Mouse (Mus musculus) kidney, adult 8-10 months (tissue): ENCODE data around the gene Naa15.
"Not testable (repeated sequence)": the region's sequence is repeated elsewhere in the genome, so short reads cannot be mapped to it uniquely, and the experiment has no call there.

Experiments
- DNase-seq, 2 experiments: peaks; one replicate each; pipeline ENCODE4 v3.0.0; 2022

The Naa15 gene

GRCm38 (mm10) chr3:51415098-51416072 lies at the start of gene Naa15:
TSS of gene Naa15 (plus strand) at chr3:51415148.
- DNase-seq = peak; percentile 94 to 95

- DNase-seq = no peak
These were observed 49.4 kb upstream of the Naa15 start for GRCm38 (mm10) chr3:51365517-51365882.

- DNase-seq = no peak
These were observed 48.0 kb upstream of the Naa15 start for GRCm38 (mm10) chr3:51366926-51367325.

- no peak for DNase-seq
These were observed 46.9 kb upstream of the Naa15 start for GRCm38 (mm10) chr3:51368011-51368410.

- no peak for DNase-seq
These were observed 43.1 kb upstream of the Naa15 start for GRCm38 (mm10) chr3:51371826-51372225.

- DNase-seq = no peak
These were observed 42.1 kb upstream of the Naa15 start for GRCm38 (mm10) chr3:51372883-51373282.

- DNase-seq = no peak
These were observed 41.4 kb upstream of the Naa15 start for GRCm38 (mm10) chr3:51373544-51373943.

GRCm38 (mm10) chr3:51375307-51376265 lies 39.4 kb upstream of the Naa15 start:
- peak; percentile 39 to 78 for DNase-seq

GRCm38 (mm10) chr3:51377878-51378664 lies 36.9 kb upstream of the Naa15 start:
- DNase-seq = peak; percentile 33 to 45

- no peak for DNase-seq
These were observed 36.3 kb upstream of the Naa15 start for GRCm38 (mm10) chr3:51378665-51378946.

- DNase-seq = peak; percentile 31 to 64
These were observed 34.9 kb upstream of the Naa15 start for GRCm38 (mm10) chr3:51379786-51380659.

GRCm38 (mm10) chr3:51380660-51381014 lies 34.3 kb upstream of the Naa15 start:
- DNase-seq = no peak

- no peak for DNase-seq
These were observed 31.5 kb upstream of the Naa15 start for GRCm38 (mm10) chr3:51383409-51383808.

GRCm38 (mm10) chr3:51386441-51387133 lies 28.4 kb upstream of the Naa15 start:
- no peak for DNase-seq

GRCm38 (mm10) chr3:51387134-51387451 lies 27.9 kb upstream of the Naa15 start:
- DNase-seq = no peak

GRCm38 (mm10) chr3:51387868-51388381 lies 27.0 kb upstream of the Naa15 start:
- DNase-seq = peak; percentile 56 to 79

GRCm38 (mm10) chr3:51388904-51389303 lies 26.0 kb upstream of the Naa15 start:
- no peak for DNase-seq

GRCm38 (mm10) chr3:51391095-51391494 lies 23.9 kb upstream of the Naa15 start:
- no peak for DNase-seq

GRCm38 (mm10) chr3:51391591-51391990 lies 23.4 kb upstream of the Naa15 start:
- no peak for DNase-seq

GRCm38 (mm10) chr3:51393018-51393417 lies 21.9 kb upstream of the Naa15 start:
- not testable (repeated sequence) for DNase-seq

GRCm38 (mm10) chr3:51393651-51394050 lies 21.3 kb upstream of the Naa15 start:
- no peak for DNase-seq
